Mouse (Mus musculus) olfactory bulb, adult 2 months (tissue): ENCODE results near the gene Pnpla7.

ENCODE experiments used
- CTCF ChIP-seq: fragments of 200-500 bp; IDR thresholded peaks from 2 replicates; pipeline ENCODE4 v1.5.1; 2012; ENCODE audit warnings: low read depth, mild to moderate bottlenecking, low read length, moderate library complexity; ENCODE audit not compliant: insufficient read depth
- POLR2A ChIP-seq: fragments of 200-500 bp; IDR thresholded peaks from 2 replicates; pipeline ENCODE4 v1.6.1; 2012; ENCODE audit warnings: mild to moderate bottlenecking, low read depth, low read length, moderate library complexity; ENCODE audit not compliant: insufficient read depth

DNA sequence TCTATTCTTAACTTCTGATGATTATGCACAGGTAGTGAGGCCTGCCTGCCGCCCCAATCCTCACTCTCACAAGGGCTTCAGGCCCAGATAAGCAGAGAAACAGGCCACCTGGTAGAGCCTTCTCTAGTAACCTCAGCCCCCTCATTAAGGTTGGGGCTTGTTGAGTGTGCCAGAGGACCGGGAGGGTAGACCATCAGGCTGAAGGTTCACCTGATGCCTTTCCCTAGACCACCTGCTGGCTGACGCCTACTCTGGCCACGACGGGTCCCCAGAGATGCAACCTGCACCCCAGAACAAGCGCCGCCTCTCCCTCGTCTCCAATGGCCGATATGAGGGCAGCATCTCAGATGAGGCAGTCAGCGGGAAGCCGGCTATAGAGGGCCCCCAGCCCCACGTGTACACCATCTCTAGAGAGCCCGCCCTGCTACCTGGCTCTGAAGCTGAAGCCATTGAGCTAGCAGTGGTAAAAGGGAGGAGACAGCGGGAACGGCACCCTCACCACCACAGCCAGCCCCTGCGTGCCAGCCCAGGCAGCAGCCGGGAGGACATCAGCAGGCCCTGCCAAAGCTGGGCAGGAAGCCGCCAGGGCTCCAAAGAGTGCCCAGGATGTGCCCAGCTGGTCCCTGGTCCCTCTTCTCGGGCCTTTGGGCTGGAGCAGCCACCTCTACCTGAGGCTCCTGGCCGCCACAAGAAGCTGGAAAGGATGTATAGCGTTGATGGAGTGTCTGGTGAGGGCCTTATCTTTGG is 79.7 kb downstream of the Pnpla7 start:
- TF ChIP-seq CTCF (no peak), POLR2A (no peak)
